Mouse (Mus musculus) kidney, embryonic 14.5 days (tissue): Measurements from ENCODE around the gene Med22. TPM values are rescaled to one million over a fixed set of nuclear protein-coding genes. Genes with fewer than 3 reads are reported as not detected.
"Not testable (repeated sequence)": the region's sequence is repeated elsewhere in the genome, so short reads cannot be mapped to it uniquely, and the experiment has no call there.

Experiments
- ATAC-seq: fragments of 200-750 bp; cut with Nextera tagmentation; 2 replicates; pipeline ENCODE4 v1.8.0; 2017; ENCODE audit warnings: moderate number of reproducible peaks, mild to moderate bottlenecking, moderate TSS enrichment, moderate library complexity; ENCODE audit not compliant: low FRiP score, low TSS enrichment
- H3K27ac ChIP-seq: fragments of 300-500 bp; sonication (generic); 2 replicates; pipeline ENCODE4 v1.5.1; 2014; ENCODE audit warnings: low read depth, mild to moderate bottlenecking, low read length, moderate library complexity, mixed read lengths
- H3K27me3 ChIP-seq: fragments of 300-500 bp; sonication (generic); 2 replicates; pipeline ENCODE4 v1.6.1; 2014; ENCODE audit warnings: mild to moderate bottlenecking, low read length; ENCODE audit not compliant: control insufficient read depth, insufficient read depth
- H3K36me3 ChIP-seq: fragments of 300-500 bp; sonication (generic); 2 replicates; pipeline ENCODE4 v1.6.1; 2014; ENCODE audit warnings: low read length, mixed read lengths; ENCODE audit not compliant: control insufficient read depth, insufficient read depth
- H3K4me1 ChIP-seq: fragments of 300-500 bp; sonication (generic); 2 replicates; pipeline ENCODE4 v1.6.1; 2014; ENCODE audit warnings: low read length, mixed read lengths; ENCODE audit not compliant: control insufficient read depth, insufficient read depth
- H3K4me2 ChIP-seq: fragments of 300-500 bp; sonication (generic); replicated peaks from 2 replicates; pipeline ENCODE4 v1.6.1; 2014; ENCODE audit warnings: low read depth, mild to moderate bottlenecking, low read length
- H3K4me3 ChIP-seq: fragments of 300-500 bp; sonication (generic); 2 replicates; pipeline ENCODE4 v1.5.1; 2014; ENCODE audit warnings: mild to moderate bottlenecking, low read length
- H3K9ac ChIP-seq: fragments of 300-500 bp; sonication (generic); 2 replicates; pipeline ENCODE4 v1.6.1; 2014; ENCODE audit warnings: low read depth, mild to moderate bottlenecking, low read length, moderate library complexity
- H3K9me3 ChIP-seq: fragments of 300-500 bp; sonication (generic); 2 replicates; pipeline ENCODE4 v1.6.1; 2016; ENCODE audit warnings: low read length; ENCODE audit not compliant: control insufficient read depth
- WGBS: fragments of 180-500 bp; shearing (Covaris S2); extraction: QIAGEN DNeasy Blood & Tissue Kit; methylation state at CpG from one replicate; pipeline ENCODE4 v1.1.7; 2014; 5-methylcytosine and 5-hydroxymethylcytosine counted together
- polyA plus RNA-seq: library from polyadenylated mRNA; unstranded; fragments of >200 nt; fragmentation: Nextera tagmentation; extraction: Ambion mirVana; gene quantifications from 2 replicates; pipeline ENCODE4 v1.2.1, GENCODE M21; 2014

The Med22 gene
- polyA plus RNA-seq, 1 experiment from 2014 or later, result 35.2 TPM

DNA sequence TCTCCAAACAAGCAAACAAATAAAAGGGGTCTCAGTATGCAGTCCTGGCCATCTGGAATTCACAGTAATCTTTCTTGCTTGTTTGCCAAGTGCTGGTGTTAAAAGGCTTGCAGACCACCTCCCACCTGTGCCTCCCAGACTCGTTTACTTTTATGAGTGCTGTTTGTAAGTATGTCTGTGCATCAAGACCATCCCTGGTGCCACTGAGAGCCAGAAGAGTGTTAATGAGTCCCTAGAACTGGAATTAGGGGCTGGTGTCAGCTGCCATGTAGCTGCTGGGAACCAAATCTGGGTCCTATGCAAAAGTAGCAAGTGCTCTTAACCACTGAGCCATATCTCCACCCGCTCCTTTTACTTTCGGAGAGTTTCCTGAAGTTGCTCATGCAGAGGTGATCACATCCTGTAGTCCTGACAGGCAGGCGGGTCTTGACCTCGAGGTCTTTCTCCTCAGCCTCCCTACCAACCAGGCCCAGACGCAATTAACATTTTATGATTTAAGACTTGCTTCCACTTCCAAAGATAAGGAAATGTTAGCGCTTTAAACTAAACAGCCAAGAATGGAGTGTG lies 8.6 kb downstream of the Med22 start:
- Histone ChIP-seq H3K4me2 (peak overlapping the region; percentile 71), H3K27ac (peak overlapping the region; percentile 78; the same call in 1 of the 2 replicates), H3K36me3 (peaks cover 57% of the 10 kb centered on the region), H3K4me3 (peak overlapping the region; percentile 81), H3K9ac (peak overlapping the region; percentile 80), H3K9me3 (no peaks in the 10 kb centered on the region), H3K27me3 (no peaks in the 10 kb centered on the region), H3K4me1 (peaks cover 16% of the 10 kb centered on the region; the same call in 1 of the 2 replicates)
- WGBS, result 3% methylated on average over 7 of the region's 7 CpGs
- ATAC-seq, result no peak

- no peak overlapping the region for H3K4me2 ChIP-seq
- peaks cover 16% of the 10 kb centered on the region; the same call in 1 of the 2 replicates for H3K4me1 ChIP-seq
- peaks cover 54% of the 10 kb centered on the region for H3K36me3 ChIP-seq
- no peak for ATAC-seq
- H3K9me3 ChIP-seq, result no peaks in the 10 kb centered on the region
- no peak overlapping the region for H3K27ac ChIP-seq
- no peaks in the 10 kb centered on the region for H3K27me3 ChIP-seq
- H3K4me3 ChIP-seq, result no peak overlapping the region
- no peak overlapping the region for H3K9ac ChIP-seq
- 79% methylated on average over 1 of the region's 1 CpGs for WGBS
Measured at GRCm38 (mm10) chr2:26900731-26901130, 9.7 kb downstream of the Med22 start.

- no peak overlapping the region for H3K27ac ChIP-seq
- H3K9me3 ChIP-seq, result no peaks in the 10 kb centered on the region
- H3K36me3 ChIP-seq, result peaks cover 83% of the 10 kb centered on the region
- WGBS, result 90% methylated on average over 4 of the region's 4 CpGs
- H3K4me1 ChIP-seq, result no peaks in the 10 kb centered on the region
- H3K9ac ChIP-seq, result no peak overlapping the region
- H3K4me2 ChIP-seq, result no peak overlapping the region
- H3K4me3 ChIP-seq, result no peak overlapping the region
- ATAC-seq, result no peak
- H3K27me3 ChIP-seq, result no peaks in the 10 kb centered on the region
Measured at GRCm38 (mm10) chr2:26895898-26896297, 14.6 kb downstream of the Med22 start.

DNA sequence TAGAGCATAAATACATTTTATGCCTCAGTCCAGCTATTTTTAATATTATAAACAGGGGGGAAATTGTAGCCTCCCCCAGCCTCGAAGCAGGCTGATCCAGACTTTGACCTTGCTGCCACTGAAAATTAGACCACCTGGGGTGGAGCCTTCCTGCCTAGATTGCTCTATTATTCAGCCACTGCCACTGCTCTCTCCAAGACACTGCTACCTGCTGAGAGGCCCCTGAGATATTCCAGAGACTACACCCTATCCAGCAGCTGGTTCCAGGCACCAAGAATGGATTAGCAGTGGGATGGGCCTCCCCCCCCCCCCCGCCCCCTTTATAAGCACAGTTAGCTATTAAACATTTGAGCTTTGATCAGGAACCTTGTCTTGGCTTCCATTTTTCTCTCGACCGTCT lies 24.3 kb downstream of the Med22 start:
- not testable (repeated sequence) for H3K4me2 ChIP-seq, H3K9ac ChIP-seq, H3K9me3 ChIP-seq, H3K27me3 ChIP-seq, H3K4me1 ChIP-seq, H3K27ac ChIP-seq, H3K4me3 ChIP-seq, ATAC-seq
- peaks cover 22% of the 10 kb centered on the region for H3K36me3 ChIP-seq
- 71% methylated on average over 4 of the region's 4 CpGs for WGBS

- H3K4me3 ChIP-seq, H3K27ac ChIP-seq, H3K27me3 ChIP-seq, ATAC-seq, H3K9ac ChIP-seq, H3K9me3 ChIP-seq, H3K4me1 ChIP-seq, H3K4me2 ChIP-seq: not testable (repeated sequence)
- WGBS, result 89% methylated on average over 2 of the region's 2 CpGs
- peaks cover 16% of the 10 kb centered on the region for H3K36me3 ChIP-seq
Measured at GRCm38 (mm10) chr2:26885541-26885940, 24.9 kb downstream of the Med22 start.

- ATAC-seq, result no peak
Measured at GRCm38 (mm10) chr2:26878571-26878970, 31.9 kb downstream of the Med22 start.

GRCm38 (mm10) chr2:26870666-26871065 lies 39.8 kb downstream of the Med22 start:
- Histone ChIP-seq H3K4me2 (no peak overlapping the region), H3K4me1 (no peaks in the 10 kb centered on the region), H3K4me3 (no peak overlapping the region), H3K36me3 (no peaks in the 10 kb centered on the region), H3K27ac (no peak overlapping the region), H3K9me3 (no peaks in the 10 kb centered on the region), H3K27me3 (no peaks in the 10 kb centered on the region; the same call in 1 of the 2 replicates), H3K9ac (no peak overlapping the region)
- 68% methylated on average over 6 of the region's 6 CpGs for WGBS
- no peak for ATAC-seq

More at GRCm38 (mm10) chr2:26878571-26878970, 31.9 kb downstream of the Med22 start:
- no peak overlapping the region for H3K4me2 ChIP-seq
- no peak overlapping the region for H3K4me3 ChIP-seq
- no peak overlapping the region for H3K9ac ChIP-seq
- no peaks in the 10 kb centered on the region for H3K4me1 ChIP-seq
- H3K9me3 ChIP-seq, result no peaks in the 10 kb centered on the region
- no peaks in the 10 kb centered on the region for H3K36me3 ChIP-seq
- H3K27ac ChIP-seq, result no peak overlapping the region
- H3K27me3 ChIP-seq, result no peaks in the 10 kb centered on the region

GRCm38 (mm10) chr2:26864879-26865278 lies 45.6 kb downstream of the Med22 start, which contains the start of gene Abo:
TSS of gene Abo (minus strand) at chr2:26864979.
- H3K36me3 ChIP-seq, result no peaks in the 10 kb centered on the region
- H3K27ac ChIP-seq, result no peak within 1 kb of the TSS
- no peaks in the 10 kb centered on the region for H3K4me1 ChIP-seq
- no peaks in the 10 kb centered on the region for H3K27me3 ChIP-seq
- H3K4me2 ChIP-seq, result no peak within 1 kb of the TSS
- no peaks in the 10 kb centered on the region for H3K9me3 ChIP-seq
- WGBS, result 62% methylated on average over 3 of the region's 3 CpGs
- no peak within 1 kb of the TSS for H3K4me3 ChIP-seq
- no peak for ATAC-seq
- H3K9ac ChIP-seq, result no peak within 1 kb of the TSS

GRCm38 (mm10) chr2:26862856-26863255 lies 47.6 kb downstream of the Med22 start:
- Histone ChIP-seq H3K4me3 (no peak overlapping the region), H3K27me3 (no peaks in the 10 kb centered on the region), H3K27ac (no peak overlapping the region), H3K9me3 (no peaks in the 10 kb centered on the region), H3K36me3 (no peaks in the 10 kb centered on the region), H3K9ac (no peak overlapping the region), H3K4me2 (no peak overlapping the region), H3K4me1 (no peaks in the 10 kb centered on the region)
- ATAC-seq, result no peak
- WGBS, result 73% methylated on average over 3 of the region's 3 CpGs
